Mouse (Mus musculus): ENCODE measurements around the gene Erc2. TPM values are rescaled to one million over a fixed set of nuclear protein-coding genes. Genes with fewer than 3 reads are reported as not detected.

The Erc2 gene
- polyA plus RNA-seq, 1 experiment from 2014 or later = 1.9 TPM

GRCm38 (mm10) chr14:28501216-28501878 is 879.1 kb downstream of the Erc2 start:
- no peak overlapping the region for H3K4me3 ChIP-seq (ENCODE audit: low read depth, low read length)
- WGBS (ENCODE audit: insufficient replicate concordance) = 55% methylated on average over 12 of the region's 12 CpGs
- no peak for ATAC-seq
- peaks cover under 1% of the 10 kb centered on the region; the same call in 1 of the 2 replicates for H3K4me1 ChIP-seq (ENCODE audit: insufficient read depth)
- no peak overlapping the region for H3K9ac ChIP-seq (replicated peaks)
- no peaks in the 10 kb centered on the region for H3K36me3 ChIP-seq (replicated peaks; ENCODE audit: insufficient read depth, low read length)
- H3K9me3 ChIP-seq (ENCODE audit: low read length) = no peaks in the 10 kb centered on the region
- H3K4me2 ChIP-seq (ENCODE audit: low read depth, low read length) = no peak overlapping the region
- DNase-seq = no peak
- H3K27me3 ChIP-seq (ENCODE audit: insufficient read depth, low read length) = peaks cover 42% of the 10 kb centered on the region
- TF ChIP-seq EP300 (IDR thresholded peaks at IDR 0.05; ENCODE audit: low read depth) = no peak
- no peak for TF ChIP-seq CTCF (IDR thresholded peaks at IDR 0.05; ENCODE audit: low read depth)
- H3K27ac ChIP-seq (ENCODE audit: low read depth) = no peak overlapping the region

GRCm38 (mm10) chr14:28503276-28503675 is 881.0 kb downstream of the Erc2 start:
- no peaks in the 10 kb centered on the region for H3K36me3 ChIP-seq (replicated peaks; ENCODE audit: insufficient read depth, low read length)
- no peak overlapping the region for H3K27ac ChIP-seq (ENCODE audit: low read depth)
- no peak overlapping the region for H3K4me3 ChIP-seq (ENCODE audit: low read depth, low read length)
- DNase-seq = no peak
- no peaks in the 10 kb centered on the region for H3K9me3 ChIP-seq (ENCODE audit: low read length)
- 74% methylated on average over 2 of the region's 2 CpGs for WGBS (ENCODE audit: insufficient replicate concordance)
- H3K9ac ChIP-seq (replicated peaks) = no peak overlapping the region
- TF ChIP-seq CTCF (IDR thresholded peaks at IDR 0.05; ENCODE audit: low read depth) (no peak), EP300 (IDR thresholded peaks at IDR 0.05; ENCODE audit: low read depth) (no peak)
- H3K4me1 ChIP-seq (ENCODE audit: insufficient read depth) = peaks cover 3% of the 10 kb centered on the region; the same call in 1 of the 2 replicates
- no peak for ATAC-seq
- H3K4me2 ChIP-seq (ENCODE audit: low read depth, low read length) = no peak overlapping the region
- H3K27me3 ChIP-seq (ENCODE audit: insufficient read depth, low read length) = peaks cover 61% of the 10 kb centered on the region

GRCm38 (mm10) chr14:28504101-28505050 is 882.1 kb downstream of the Erc2 start, which contains the start of gene Wnt5a:
Gene Wnt5a, plus strand, starts transcription at chr14:28504750.
- no peaks in the 10 kb centered on the region for H3K9me3 ChIP-seq (ENCODE audit: low read length)
- peaks cover 3% of the 10 kb centered on the region; the same call in 1 of the 2 replicates for H3K4me1 ChIP-seq (ENCODE audit: insufficient read depth)
- H3K4me3 ChIP-seq (ENCODE audit: low read depth, low read length) = peak within 1 kb of the TSS; percentile 54
- TF ChIP-seq EP300 (IDR thresholded peaks at IDR 0.05; ENCODE audit: low read depth) (no peak), CTCF (IDR thresholded peaks at IDR 0.05; ENCODE audit: low read depth) (no peak)
- no peaks in the 10 kb centered on the region for H3K36me3 ChIP-seq (replicated peaks; ENCODE audit: insufficient read depth, low read length)
- H3K9ac ChIP-seq (replicated peaks) = 0 out of 2 replicates have a peak within 1 kb of the TSS, but pooled peaks have one; percentile 11
- H3K27me3 ChIP-seq (ENCODE audit: insufficient read depth, low read length) = peaks cover 72% of the 10 kb centered on the region
- H3K27ac ChIP-seq (ENCODE audit: low read depth) = no peak within 1 kb of the TSS
- DNase-seq (peak; percentile 24), ATAC-seq (no peak)
- H3K4me2 ChIP-seq (ENCODE audit: low read depth, low read length) = peak within 1 kb of the TSS; percentile 82
- 3% methylated on average over 48 of the region's 53 CpGs for WGBS (ENCODE audit: insufficient replicate concordance)

- no peaks in the 10 kb centered on the region for H3K36me3 ChIP-seq (replicated peaks; ENCODE audit: insufficient read depth, low read length)
- H3K9me3 ChIP-seq (ENCODE audit: low read length) = no peaks in the 10 kb centered on the region
- 0 out of 2 replicates have a peak, but pooled peaks have one; percentile 12 for TF ChIP-seq CTCF (IDR thresholded peaks at IDR 0.05; ENCODE audit: low read depth)
- TF ChIP-seq EP300 (IDR thresholded peaks at IDR 0.05; ENCODE audit: low read depth) = no peak
- H3K4me3 ChIP-seq (ENCODE audit: low read depth, low read length) = peak overlapping the region; percentile 54
- under 1% methylated on average over 22 of the region's 22 CpGs for WGBS (ENCODE audit: insufficient replicate concordance)
- no peak for ATAC-seq
- peaks cover 3% of the 10 kb centered on the region; the same call in 1 of the 2 replicates for H3K4me1 ChIP-seq (ENCODE audit: insufficient read depth)
- no peak overlapping the region for H3K27ac ChIP-seq (ENCODE audit: low read depth)
- peak; percentile 17 for DNase-seq
- peak overlapping the region; percentile 82 for H3K4me2 ChIP-seq (ENCODE audit: low read depth, low read length)
- peaks cover 79% of the 10 kb centered on the region for H3K27me3 ChIP-seq (ENCODE audit: insufficient read depth, low read length)
- no peak overlapping the region for H3K9ac ChIP-seq (replicated peaks)
Measured at GRCm38 (mm10) chr14:28505051-28505585, 882.9 kb downstream of the Erc2 start.

- no peak overlapping the region for H3K9ac ChIP-seq (replicated peaks)
- peaks cover 3% of the 10 kb centered on the region; the same call in 1 of the 2 replicates for H3K4me1 ChIP-seq (ENCODE audit: insufficient read depth)
- H3K9me3 ChIP-seq (ENCODE audit: low read length) = no peaks in the 10 kb centered on the region
- H3K27ac ChIP-seq (ENCODE audit: low read depth) = no peak overlapping the region
- ATAC-seq (no peak), DNase-seq (peak; percentile 15)
- TF ChIP-seq CTCF (IDR thresholded peaks at IDR 0.05; ENCODE audit: low read depth) = no peak
- no peak for TF ChIP-seq EP300 (IDR thresholded peaks at IDR 0.05; ENCODE audit: low read depth)
- WGBS (ENCODE audit: insufficient replicate concordance) = 2% methylated on average over 62 of the region's 62 CpGs
- H3K36me3 ChIP-seq (replicated peaks; ENCODE audit: insufficient read depth, low read length) = no peaks in the 10 kb centered on the region
- peaks cover 86% of the 10 kb centered on the region for H3K27me3 ChIP-seq (ENCODE audit: insufficient read depth, low read length)
- H3K4me2 ChIP-seq (ENCODE audit: low read depth, low read length) = peak overlapping the region; percentile 82
- peak overlapping the region; percentile 54 for H3K4me3 ChIP-seq (ENCODE audit: low read depth, low read length)
Measured at GRCm38 (mm10) chr14:28505586-28506375, 883.6 kb downstream of the Erc2 start.

Measured in liver, postnatal 0 days (tissue).